Mouse (Mus musculus) olfactory bulb, adult 2 months (tissue): ENCODE results near the gene Vps50.

Source experiments
- CTCF ChIP-seq: fragments of 200-500 bp; IDR thresholded peaks from 2 replicates; pipeline ENCODE4 v1.5.1; 2012; ENCODE audit warnings: low read depth, mild to moderate bottlenecking, low read length, moderate library complexity; ENCODE audit not compliant: insufficient read depth
- POLR2A ChIP-seq: fragments of 200-500 bp; IDR thresholded peaks from 2 replicates; pipeline ENCODE4 v1.6.1; 2012; ENCODE audit warnings: mild to moderate bottlenecking, low read depth, low read length, moderate library complexity; ENCODE audit not compliant: insufficient read depth

DNA sequence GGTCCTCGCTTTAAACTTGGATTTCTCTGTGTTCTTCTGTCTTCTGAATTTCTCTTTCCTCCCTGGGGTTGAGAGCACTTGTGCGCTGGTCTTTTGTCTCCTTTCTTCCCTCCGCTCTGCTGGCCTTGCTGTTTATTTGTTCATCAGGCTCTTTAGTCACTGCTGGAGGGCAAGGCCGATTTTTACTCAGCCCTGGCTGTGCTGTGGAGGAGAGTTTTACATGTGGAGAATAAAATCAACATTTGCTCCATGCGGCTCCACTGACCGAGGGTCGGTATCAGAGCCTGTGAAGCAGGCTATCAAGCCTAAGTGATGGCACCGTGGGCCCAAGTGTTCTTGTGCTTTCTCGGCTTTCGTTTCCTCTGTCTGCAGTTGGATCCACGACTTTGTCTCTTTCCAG is 13.4 kb downstream of the Vps50 start:
- TF ChIP-seq CTCF (no peak), POLR2A (no peak)
